Mouse (Mus musculus) bone marrow, adult 2 months (tissue): Measurements from ENCODE around the gene Olfr780.
"Not testable (repeated sequence)": the region's sequence is repeated elsewhere in the genome, so short reads cannot be mapped to it uniquely, and the experiment has no call there.

Experiments used
- CTCF ChIP-seq: fragments of 200-500 bp; IDR thresholded peaks from 2 replicates; pipeline ENCODE4 v1.5.1; 2011; ENCODE audit warnings: low read length, control low read depth; ENCODE audit not compliant: control insufficient read depth, insufficient read depth
- POLR2A ChIP-seq: fragments of 200-500 bp; IDR thresholded peaks from 2 replicates; pipeline ENCODE4 v1.6.1; 2011; ENCODE audit warnings: low read depth, mild to moderate bottlenecking, control low read depth, low read length, borderline replicate concordance; ENCODE audit not compliant: control insufficient read depth

DNA sequence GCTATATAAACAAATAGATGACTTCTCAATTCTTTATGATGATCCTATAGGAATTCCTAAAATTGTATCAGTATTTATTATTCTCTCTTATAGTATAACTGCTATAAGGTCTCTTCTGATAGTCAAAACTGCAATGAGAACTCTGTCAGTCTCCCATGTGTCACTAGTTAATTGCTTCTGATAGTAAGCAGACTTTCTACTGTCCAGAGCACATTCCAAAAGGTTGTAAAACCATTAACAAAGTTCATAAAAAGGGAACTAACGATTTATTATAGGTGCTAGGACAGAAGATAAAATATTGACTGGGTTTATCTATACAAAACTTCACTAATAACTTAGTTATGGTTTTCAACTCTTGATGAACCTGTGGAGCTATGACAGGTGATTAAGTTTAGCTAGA is 4.9 kb upstream of the Olfr780 start:
- not testable (repeated sequence) for TF ChIP-seq POLR2A, CTCF
